Mouse (Mus musculus): ENCODE results near the gene Tstd1.

The Tstd1 gene

GRCm38 (mm10) chr1:171418660-171419059, at the start of gene Tstd1:
Gene Tstd1, plus strand, starts transcription at chr1:171418872.
- no peak for DNase-seq (ENCODE audit: inconsistent age in 2 of 2, low spot score in 1 of 2)

- DNase-seq (ENCODE audit: inconsistent age in 2 of 2, low spot score in 1 of 2): no peak
Observed at GRCm38 (mm10) chr1:171369845-171370556, 48.7 kb upstream of the Tstd1 start, which contains the start of gene Nectin4. Gene Nectin4, plus strand, starts transcription at chr1:171370099.

GRCm38 (mm10) chr1:171372880-171373279, 45.8 kb upstream of the Tstd1 start:
- DNase-seq (ENCODE audit: inconsistent age in 2 of 2, low spot score in 1 of 2): no peak

DNA sequence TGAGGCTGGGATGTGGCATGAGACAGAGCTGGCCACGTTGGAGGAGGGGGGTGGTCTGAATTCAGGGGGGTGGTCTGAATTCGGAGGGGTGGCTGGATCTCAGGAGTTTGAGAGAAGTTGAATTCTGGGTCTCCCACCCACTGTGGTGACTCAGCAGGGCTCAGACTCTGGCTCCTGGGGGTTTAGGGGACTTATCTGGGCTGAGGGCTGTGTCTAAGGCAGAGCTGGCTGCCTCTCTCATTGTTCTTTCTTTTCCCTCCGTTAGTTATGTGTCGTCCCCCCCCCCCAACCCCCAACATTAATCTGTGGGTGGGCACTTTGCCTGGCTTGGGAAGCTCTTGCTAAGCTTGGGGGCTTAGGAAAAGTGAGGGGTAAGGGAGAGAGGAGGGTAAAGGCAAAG, 44.7 kb upstream of the Tstd1 start:
- DNase-seq (ENCODE audit: inconsistent age in 2 of 2, low spot score in 1 of 2): no peak

- DNase-seq (ENCODE audit: inconsistent age in 2 of 2, low spot score in 1 of 2): peak in 1 of 2 experiments; percentile 30
Observed at GRCm38 (mm10) chr1:171375646-171376097, 43.0 kb upstream of the Tstd1 start.

GRCm38 (mm10) chr1:171378298-171378697, 40.4 kb upstream of the Tstd1 start:
- no peak for DNase-seq (ENCODE audit: inconsistent age in 2 of 2, low spot score in 1 of 2)

DNA sequence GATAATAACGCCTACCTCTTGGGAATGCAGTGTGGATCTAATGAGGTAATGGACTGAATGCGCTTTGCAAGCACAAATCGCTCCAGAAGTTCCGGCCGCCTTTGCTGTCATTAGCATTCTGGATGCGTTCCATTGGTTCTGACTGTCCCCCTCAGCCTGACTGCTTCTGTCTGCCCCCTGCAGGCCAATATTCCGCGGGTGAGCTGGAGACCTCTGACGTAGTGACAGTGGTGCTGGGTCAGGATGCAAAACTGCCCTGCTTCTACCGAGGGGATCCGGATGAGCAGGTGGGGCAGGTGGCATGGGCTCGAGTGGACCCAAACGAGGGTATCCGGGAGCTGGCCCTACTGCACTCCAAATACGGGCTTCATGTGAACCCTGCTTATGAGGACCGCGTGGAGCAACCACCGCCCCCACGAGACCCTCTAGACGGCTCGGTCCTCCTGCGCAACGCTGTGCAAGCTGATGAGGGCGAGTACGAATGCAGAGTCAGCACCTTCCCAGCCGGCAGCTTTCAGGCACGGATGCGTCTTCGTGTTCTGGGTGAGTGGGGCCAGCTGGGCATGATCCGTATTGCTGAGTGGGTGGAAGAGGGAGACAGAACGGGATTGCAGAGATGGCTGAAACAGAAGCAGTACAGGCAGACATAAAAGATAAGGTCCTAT, 38.6 kb upstream of the Tstd1 start:
- DNase-seq (ENCODE audit: inconsistent age in 2 of 2, low spot score in 1 of 2): peak; percentile 77 to 90

GRCm38 (mm10) chr1:171382096-171382620, 36.5 kb upstream of the Tstd1 start:
- DNase-seq (ENCODE audit: inconsistent age in 2 of 2, low spot score in 1 of 2): no peak

GRCm38 (mm10) chr1:171384361-171384760, 34.3 kb upstream of the Tstd1 start:
- DNase-seq (ENCODE audit: inconsistent age in 2 of 2, low spot score in 1 of 2): peak in 1 of 2 experiments; percentile 14

- DNase-seq (ENCODE audit: inconsistent age in 2 of 2, low spot score in 1 of 2): peak in 1 of 2 experiments; percentile 16
Observed at GRCm38 (mm10) chr1:171385171-171385570, 33.5 kb upstream of the Tstd1 start.

GRCm38 (mm10) chr1:171387099-171387498, 31.6 kb upstream of the Tstd1 start:
- DNase-seq (ENCODE audit: inconsistent age in 2 of 2, low spot score in 1 of 2): peak in 1 of 2 experiments; percentile 14

GRCm38 (mm10) chr1:171388376-171389102, 30.1 kb upstream of the Tstd1 start, which contains the start of gene Arhgap30:
Gene Arhgap30, plus strand, starts transcription at chr1:171388954.
- DNase-seq (ENCODE audit: inconsistent age in 2 of 2, low spot score in 1 of 2): peak; percentile 50 to 63

GRCm38 (mm10) chr1:171390101-171390500, 28.6 kb upstream of the Tstd1 start:
- no peak for DNase-seq (ENCODE audit: inconsistent age in 2 of 2, low spot score in 1 of 2)

GRCm38 (mm10) chr1:171401821-171402220, 16.9 kb upstream of the Tstd1 start:
- DNase-seq (ENCODE audit: inconsistent age in 2 of 2, low spot score in 1 of 2): no peak

GRCm38 (mm10) chr1:171402991-171403390, 15.7 kb upstream of the Tstd1 start:
- DNase-seq (ENCODE audit: inconsistent age in 2 of 2, low spot score in 1 of 2): no peak

- no peak for DNase-seq (ENCODE audit: inconsistent age in 2 of 2, low spot score in 1 of 2)
Observed at GRCm38 (mm10) chr1:171407263-171407662, 11.4 kb upstream of the Tstd1 start.

- DNase-seq (ENCODE audit: inconsistent age in 2 of 2, low spot score in 1 of 2): no peak
Observed at GRCm38 (mm10) chr1:171410231-171410630, 8.4 kb upstream of the Tstd1 start.

GRCm38 (mm10) chr1:171410947-171411484, 7.7 kb upstream of the Tstd1 start, which contains the start of gene Usf1:
Gene Usf1, plus strand, starts transcription at chr1:171411313.
- peak; percentile 96 to 98 for DNase-seq (ENCODE audit: inconsistent age in 2 of 2, low spot score in 1 of 2)

- no peak for DNase-seq (ENCODE audit: inconsistent age in 2 of 2, low spot score in 1 of 2)
Observed at GRCm38 (mm10) chr1:171411492-171411941, 7.2 kb upstream of the Tstd1 start.

GRCm38 (mm10) chr1:171412001-171412441, 6.7 kb upstream of the Tstd1 start:
- DNase-seq (ENCODE audit: inconsistent age in 2 of 2, low spot score in 1 of 2): peak; percentile 49 to 84

- peak in 1 of 2 experiments; percentile 71 for DNase-seq (ENCODE audit: inconsistent age in 2 of 2, low spot score in 1 of 2)
Observed at GRCm38 (mm10) chr1:171412446-171412845, 6.2 kb upstream of the Tstd1 start.
